Mouse (Mus musculus): ENCODE measurements at regions not wholly inside any gene's neighbourhood (a gene's known extent, or its start where the extent isn't known, plus 50 kb on each side); places are given as distances from the start of the nearest gene placed in this dataset.

GRCm38 (mm10) chr3:118144788-118145187 is 276.1 kb upstream of the Snx7 start:
- no peak for DNase-seq (ENCODE audit: low read depth, low spot score)
- Histone ChIP-seq H3K79me2 (ENCODE audit: control insufficient read depth, insufficient read depth, low read length, poor library complexity) (no peaks in the 10 kb centered on the region), H3K9me3 (replicated peaks; ENCODE audit: insufficient read depth, low read length) (no peaks in the 10 kb centered on the region), H3K27ac (ENCODE audit: control insufficient read depth, low read depth, low read length) (no peak overlapping the region), H3K9ac (ENCODE audit: control insufficient read depth, low read depth, low read length, poor library complexity, severe bottlenecking) (no peak overlapping the region), H3K27me3 (ENCODE audit: control insufficient read depth in 1 of 2, insufficient read depth in 2 of 2, low read length in 2 of 2) (no peaks in the 10 kb centered on the region), H3K4me1 (ENCODE audit: control insufficient read depth in 1 of 2, insufficient read depth in 2 of 2, low read length in 2 of 2) (no peaks in the 10 kb centered on the region), H3K4me3 (ENCODE audit: control insufficient read depth in 1 of 2, insufficient read depth in 1 of 2, low read depth in 2 of 2, low read length in 2 of 2) (no peak overlapping the region), H3K36me3 (ENCODE audit: control insufficient read depth in 1 of 2, insufficient read depth in 2 of 2, low read length in 2 of 2) (no peaks in the 10 kb centered on the region)
- TF ChIP-seq CTCF (IDR thresholded peaks at IDR 0.05 in 2 of 3, conservative IDR thresholded peaks at IDR 0.05 in 1 of 3; ENCODE audit: control insufficient read depth in 1 of 3, insufficient read depth in 1 of 3, low read depth in 2 of 3, low read length in 3 of 3, poor library complexity in 1 of 3, severe bottlenecking in 1 of 3) (no peak), GATA1 (IDR thresholded peaks at IDR 0.05; ENCODE audit: low read depth, low read length) (no peak), NELFE (IDR thresholded peaks at IDR 0.05; ENCODE audit: low read depth, low read length) (no peak), MAZ (IDR thresholded peaks at IDR 0.05; ENCODE audit: low read depth, low read length) (no peak), E2F4 (IDR thresholded peaks at IDR 0.05; ENCODE audit: borderline replicate concordance, low read depth, low read length) (no peak)

GRCm38 (mm10) chr3:118141731-118142130 is 273.0 kb upstream of the Snx7 start:
- H3K79me2 ChIP-seq (ENCODE audit: control insufficient read depth, insufficient read depth, low read length, poor library complexity): no peaks in the 10 kb centered on the region
- no peaks in the 10 kb centered on the region for H3K9me3 ChIP-seq (replicated peaks; ENCODE audit: insufficient read depth, low read length)
- H3K9ac ChIP-seq (ENCODE audit: control insufficient read depth, low read depth, low read length, poor library complexity, severe bottlenecking): no peak overlapping the region
- H3K4me1 ChIP-seq (ENCODE audit: control insufficient read depth in 1 of 2, insufficient read depth in 2 of 2, low read length in 2 of 2): no peaks in the 10 kb centered on the region
- H3K4me3 ChIP-seq (ENCODE audit: control insufficient read depth in 1 of 2, insufficient read depth in 1 of 2, low read depth in 2 of 2, low read length in 2 of 2): no peak overlapping the region
- H3K36me3 ChIP-seq (ENCODE audit: control insufficient read depth in 1 of 2, insufficient read depth in 2 of 2, low read length in 2 of 2): no peaks in the 10 kb centered on the region
- no peak for TF ChIP-seq NRF1 (IDR thresholded peaks at IDR 0.05; ENCODE audit: insufficient read depth, low read depth, low read length, poor library complexity, severe bottlenecking)
- TF ChIP-seq KAT2A (conservative IDR thresholded peaks at IDR 0.05; ENCODE audit: low read depth, low read length): no peak
- no peak for TF ChIP-seq EP300 (IDR thresholded peaks at IDR 0.05; ENCODE audit: low read depth in 1 of 2, low read length in 2 of 2)
- TF ChIP-seq MXI1 (IDR thresholded peaks at IDR 0.05; ENCODE audit: low read depth, low read length): no peak
- no peak for TF ChIP-seq GABPA (IDR thresholded peaks at IDR 0.05; ENCODE audit: low read depth, low read length)
- TF ChIP-seq POLR2AphosphoS2 (IDR thresholded peaks at IDR 0.05; ENCODE audit: low read length): no peak
- no peak for TF ChIP-seq CTCF (IDR thresholded peaks at IDR 0.05 in 2 of 3, conservative IDR thresholded peaks at IDR 0.05 in 1 of 3; ENCODE audit: control insufficient read depth in 1 of 3, insufficient read depth in 1 of 3, low read depth in 2 of 3, low read length in 3 of 3, poor library complexity in 1 of 3, severe bottlenecking in 1 of 3)
- no peak for TF ChIP-seq BHLHE40 (IDR thresholded peaks at IDR 0.05; ENCODE audit: borderline replicate concordance, low read depth, low read length)
- no peak for TF ChIP-seq USF2 (IDR thresholded peaks at IDR 0.05; ENCODE audit: borderline replicate concordance in 1 of 2, insufficient read depth in 1 of 2, low read depth in 1 of 2, low read length in 2 of 2)
- no peaks in the 10 kb centered on the region for H3K27me3 ChIP-seq (ENCODE audit: control insufficient read depth in 1 of 2, insufficient read depth in 2 of 2, low read length in 2 of 2)
- H3K27ac ChIP-seq (ENCODE audit: control insufficient read depth, low read depth, low read length): no peak overlapping the region
- no peak for DNase-seq (ENCODE audit: low read depth, low spot score)

- Histone ChIP-seq H3K9ac (ENCODE audit: control insufficient read depth, low read depth, low read length, poor library complexity, severe bottlenecking) (no peak overlapping the region), H3K4me3 (ENCODE audit: control insufficient read depth in 1 of 2, insufficient read depth in 1 of 2, low read depth in 2 of 2, low read length in 2 of 2) (no peak overlapping the region), H3K36me3 (ENCODE audit: control insufficient read depth in 1 of 2, insufficient read depth in 2 of 2, low read length in 2 of 2) (no peaks in the 10 kb centered on the region), H3K27ac (ENCODE audit: control insufficient read depth, low read depth, low read length) (no peak overlapping the region), H3K9me3 (replicated peaks; ENCODE audit: insufficient read depth, low read length) (no peaks in the 10 kb centered on the region), H3K79me2 (ENCODE audit: control insufficient read depth, insufficient read depth, low read length, poor library complexity) (no peaks in the 10 kb centered on the region), H3K4me1 (ENCODE audit: control insufficient read depth in 1 of 2, insufficient read depth in 2 of 2, low read length in 2 of 2) (no peaks in the 10 kb centered on the region), H3K27me3 (ENCODE audit: control insufficient read depth in 1 of 2, insufficient read depth in 2 of 2, low read length in 2 of 2) (no peaks in the 10 kb centered on the region)
- no peak for TF ChIP-seq ZMIZ1 (IDR thresholded peaks at IDR 0.05; ENCODE audit: low read depth, low read length)
- no peak for TF ChIP-seq ZKSCAN1 (IDR thresholded peaks at IDR 0.05; ENCODE audit: low read depth, low read length)
- no peak for TF ChIP-seq MYC (IDR thresholded peaks at IDR 0.05; ENCODE audit: low read depth, low read length)
- no peak for TF ChIP-seq GABPA (IDR thresholded peaks at IDR 0.05; ENCODE audit: low read depth, low read length)
- no peak for TF ChIP-seq CHD1 (IDR thresholded peaks at IDR 0.05; ENCODE audit: low read depth, low read length)
- no peak for TF ChIP-seq USF1 (IDR thresholded peaks at IDR 0.05; ENCODE audit: low read depth, low read length)
- no peak for TF ChIP-seq HCFC1 (IDR thresholded peaks at IDR 0.05; ENCODE audit: low read depth, low read length)
- TF ChIP-seq TCF12 (IDR thresholded peaks at IDR 0.05; ENCODE audit: low read depth, low read length): no peak
- TF ChIP-seq MAFK (IDR thresholded peaks at IDR 0.05; ENCODE audit: borderline replicate concordance, low read depth, low read length): no peak
- no peak for TF ChIP-seq GATA1 (IDR thresholded peaks at IDR 0.05; ENCODE audit: low read depth, low read length)
- no peak for TF ChIP-seq NELFE (IDR thresholded peaks at IDR 0.05; ENCODE audit: low read depth, low read length)
- TF ChIP-seq NRF1 (IDR thresholded peaks at IDR 0.05; ENCODE audit: insufficient read depth, low read depth, low read length, poor library complexity, severe bottlenecking): no peak
- TF ChIP-seq POLR2AphosphoS5 (IDR thresholded peaks at IDR 0.05; ENCODE audit: borderline replicate concordance, low read depth, low read length): no peak
- no peak for TF ChIP-seq TBP (IDR thresholded peaks at IDR 0.05; ENCODE audit: low read depth, low read length)
- TF ChIP-seq ZC3H11A (IDR thresholded peaks at IDR 0.05; ENCODE audit: low read depth, low read length): no peak
- TF ChIP-seq E2F4 (IDR thresholded peaks at IDR 0.05; ENCODE audit: borderline replicate concordance, low read depth, low read length): no peak
- DNase-seq (ENCODE audit: low read depth, low spot score): no peak
Observed at GRCm38 (mm10) chr3:118140108-118140507, 271.4 kb upstream of the Snx7 start.

Data from MEL (cell line).